Mouse (Mus musculus): ENCODE data around the gene Fbxw8.

DNA sequence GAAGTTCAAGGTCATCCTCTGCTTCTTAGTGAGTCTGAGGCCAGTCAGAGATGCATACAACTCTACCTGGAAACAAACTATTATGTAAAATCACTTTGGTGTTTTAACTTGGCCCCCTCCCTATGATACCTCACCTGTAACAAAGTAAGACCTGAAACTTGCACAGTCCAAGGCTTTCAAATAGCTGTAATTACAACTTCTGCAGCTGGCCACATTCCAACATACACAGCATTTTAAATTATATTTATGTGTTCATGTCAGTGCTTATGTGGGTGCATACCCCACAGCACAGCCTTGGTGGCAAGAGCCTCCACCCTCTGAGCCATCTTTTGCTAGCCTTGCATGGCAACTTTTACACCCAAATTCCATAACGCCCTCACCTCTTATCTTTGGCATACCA lies 120.6 kb downstream of the Fbxw8 start:
- TF ChIP-seq CTCF (IDR thresholded peaks at IDR 0.05; ENCODE audit: extremely low read depth, insufficient read depth, insufficient read length, insufficient replicate concordance), result no peak
- TF ChIP-seq POLR2A (IDR thresholded peaks at IDR 0.05; ENCODE audit: low read depth, low read length), result no peak
